Mouse (Mus musculus) lung, embryonic 14.5 days (tissue): ENCODE measurements around the gene Ldb2. TPM values are rescaled to one million over a fixed set of nuclear protein-coding genes. Genes with fewer than 3 reads are reported as not detected.

ENCODE experiments used
- ATAC-seq: fragments of 200-750 bp; cut with Nextera tagmentation; 2 replicates; pipeline ENCODE4 v1.8.0; 2017; ENCODE audit warnings: mild to moderate bottlenecking, moderate TSS enrichment, moderate library complexity; ENCODE audit not compliant: insufficient read depth
- DNase-seq: peaks from one replicate; pipeline ENCODE4 v3.0.0-alpha.2; 2015
- H3K27ac ChIP-seq: fragments of 300-500 bp; sonication (generic); 2 replicates; pipeline ENCODE4 v1.5.1; 2014; ENCODE audit warnings: low read depth, mild to moderate bottlenecking, moderate library complexity
- H3K27me3 ChIP-seq: fragments of 300-500 bp; sonication (generic); 2 replicates; pipeline ENCODE4 v1.6.1; 2014; ENCODE audit warnings: low read length, control low read depth; ENCODE audit not compliant: insufficient read depth
- H3K36me3 ChIP-seq: fragments of 300-500 bp; sonication (generic); 2 replicates; pipeline ENCODE4 v1.6.1; 2014; ENCODE audit warnings: control low read depth; ENCODE audit not compliant: insufficient read depth
- H3K4me1 ChIP-seq: fragments of 300-500 bp; sonication (generic); 2 replicates; pipeline ENCODE4 v1.6.1; 2014; ENCODE audit warnings: antibody characterized with exemption, control low read depth; ENCODE audit not compliant: insufficient read depth
- H3K4me2 ChIP-seq: fragments of 300-500 bp; sonication (generic); 2 replicates; pipeline ENCODE4 v1.6.1; 2014; ENCODE audit warnings: mild to moderate bottlenecking
- H3K4me3 ChIP-seq: fragments of 300-500 bp; sonication (generic); 2 replicates; pipeline ENCODE4 v1.5.1; 2014; ENCODE audit warnings: low read depth, low read length
- H3K9ac ChIP-seq: fragments of 300-500 bp; sonication (generic); 2 replicates; pipeline ENCODE4 v1.6.1; 2014
- H3K9me3 ChIP-seq: fragments of 300-500 bp; sonication (generic); 2 replicates; pipeline ENCODE4 v1.6.1; 2016; ENCODE audit warnings: low read depth, low read length, control low read depth
- CTCF ChIP-seq: IDR thresholded peaks from 2 replicates; pipeline ENCODE4 v1.5.1; 2016; ENCODE audit warnings: antibody characterized with exemption, low read depth
- WGBS: fragments of 180-500 bp; shearing (Covaris S2); extraction: QIAGEN DNeasy Blood & Tissue Kit; methylation state at CpG from one replicate; pipeline ENCODE4 v1.1.7; 2014; 5-methylcytosine and 5-hydroxymethylcytosine counted together
- polyA plus RNA-seq: library from polyadenylated mRNA; unstranded; fragments of >200 nt; fragmentation: Nextera tagmentation; extraction: Ambion mirVana; gene quantifications from 2 replicates; pipeline ENCODE4 v1.2.1, GENCODE M21; 2014

The Ldb2 gene
- polyA plus RNA-seq, result 50.6 and 51.2 TPM in 2 replicates

- under 1% methylated on average over 19 of the region's 19 CpGs for WGBS
- TF ChIP-seq CTCF, result no peak
Measured at GRCm38 (mm10) chr5:44799053-44799860, at the start of gene Ldb2. Ldb2 (minus strand) TSS chr5:44799680.

GRCm38 (mm10) chr5:44831287-44831686, 31.8 kb upstream of the Ldb2 start:
- no peaks in the 10 kb centered on the region for H3K9me3 ChIP-seq
- ATAC-seq, result no peak
- no peak overlapping the region for H3K4me2 ChIP-seq
- no peak overlapping the region for H3K4me3 ChIP-seq
- DNase-seq, result peak; percentile 7
- TF ChIP-seq CTCF, result peak; percentile 68
- no peak overlapping the region for H3K9ac ChIP-seq
- no peaks in the 10 kb centered on the region for H3K36me3 ChIP-seq
- no peaks in the 10 kb centered on the region for H3K27me3 ChIP-seq
- H3K4me1 ChIP-seq, result no peaks in the 10 kb centered on the region
- 56% methylated on average over 5 of the region's 5 CpGs for WGBS
- no peak overlapping the region for H3K27ac ChIP-seq

More at GRCm38 (mm10) chr5:44799053-44799860, at the start of gene Ldb2:
- peak within 1 kb of the TSS; percentile 68 for H3K4me2 ChIP-seq
- DNase-seq (peak; percentile 73), ATAC-seq (peak; percentile 96)
- 0 out of 2 replicates have a peak, but pooled peaks cover 3% of the 10 kb centered on the region for H3K4me1 ChIP-seq
- H3K36me3 ChIP-seq, result no peaks in the 10 kb centered on the region
- H3K9ac ChIP-seq, result peak within 1 kb of the TSS; percentile 57
- H3K27me3 ChIP-seq, result no peaks in the 10 kb centered on the region
- H3K27ac ChIP-seq, result peak within 1 kb of the TSS; percentile 73
- H3K9me3 ChIP-seq, result no peaks in the 10 kb centered on the region
- peak within 1 kb of the TSS; percentile 51 for H3K4me3 ChIP-seq

- DNase-seq, result no peak
- H3K36me3 ChIP-seq, result no peaks in the 10 kb centered on the region
- no peak for TF ChIP-seq CTCF
- ATAC-seq, result no peak
- H3K9ac ChIP-seq, result no peak overlapping the region
- no peak overlapping the region for H3K4me3 ChIP-seq
- 70% methylated on average over 1 of the region's 1 CpGs for WGBS
- no peak overlapping the region for H3K27ac ChIP-seq
- no peaks in the 10 kb centered on the region for H3K27me3 ChIP-seq
- H3K4me1 ChIP-seq, result no peaks in the 10 kb centered on the region
- H3K4me2 ChIP-seq, result no peak overlapping the region
- H3K9me3 ChIP-seq, result no peaks in the 10 kb centered on the region
Measured at GRCm38 (mm10) chr5:44815506-44815905, 16.0 kb upstream of the Ldb2 start.

- no peak overlapping the region for H3K9ac ChIP-seq
- no peak for ATAC-seq
- no peak for TF ChIP-seq CTCF
- DNase-seq, result no peak
- H3K4me3 ChIP-seq, result no peak overlapping the region
- H3K4me1 ChIP-seq, result no peaks in the 10 kb centered on the region
- 65% methylated on average over 2 of the region's 2 CpGs for WGBS
- no peak overlapping the region for H3K27ac ChIP-seq
- H3K4me2 ChIP-seq, result no peak overlapping the region
- no peaks in the 10 kb centered on the region for H3K9me3 ChIP-seq
- no peaks in the 10 kb centered on the region for H3K36me3 ChIP-seq
- H3K27me3 ChIP-seq, result no peaks in the 10 kb centered on the region
Measured at GRCm38 (mm10) chr5:44805960-44806359, 6.5 kb upstream of the Ldb2 start.

GRCm38 (mm10) chr5:44801100-44801499, 1.6 kb upstream of the Ldb2 start:
- TF ChIP-seq CTCF, result no peak
- H3K27ac ChIP-seq, result 0 out of 2 replicates have a peak overlapping the region, but pooled peaks have one; percentile 19
- 11% methylated on average over 3 of the region's 3 CpGs for WGBS

GRCm38 (mm10) chr5:44799861-44800260, 381 bp upstream of the Ldb2 start:
- DNase-seq, result no peak
- H3K4me2 ChIP-seq, result peak overlapping the region; percentile 68
- no peak for TF ChIP-seq CTCF
- no peaks in the 10 kb centered on the region for H3K36me3 ChIP-seq
- 11% methylated on average over 2 of the region's 2 CpGs for WGBS
- H3K9ac ChIP-seq, result no peak overlapping the region; the same call in 1 of the 2 replicates
- H3K4me1 ChIP-seq, result 0 out of 2 replicates have a peak, but pooled peaks cover 3% of the 10 kb centered on the region
- ATAC-seq, result peak; percentile 57
- H3K4me3 ChIP-seq, result peak overlapping the region; percentile 51
- H3K9me3 ChIP-seq, result no peaks in the 10 kb centered on the region
- H3K27me3 ChIP-seq, result no peaks in the 10 kb centered on the region
- H3K27ac ChIP-seq, result no peak overlapping the region

More at GRCm38 (mm10) chr5:44801100-44801499, 1.6 kb upstream of the Ldb2 start:
- Histone ChIP-seq H3K4me1 (0 out of 2 replicates have a peak, but pooled peaks cover 3% of the 10 kb centered on the region), H3K27me3 (no peaks in the 10 kb centered on the region), H3K36me3 (no peaks in the 10 kb centered on the region), H3K4me3 (no peak overlapping the region), H3K9ac (no peak overlapping the region), H3K4me2 (no peak overlapping the region), H3K9me3 (no peaks in the 10 kb centered on the region)
- ATAC-seq (0 out of 2 replicates have a peak, but pooled peaks have one; percentile 16), DNase-seq (peak; percentile 71)

GRCm38 (mm10) chr5:44798493-44798892, 987 bp downstream of the Ldb2 start:
- Histone ChIP-seq H3K9me3 (no peaks in the 10 kb centered on the region), H3K36me3 (no peaks in the 10 kb centered on the region), H3K27me3 (no peaks in the 10 kb centered on the region), H3K4me2 (peak overlapping the region; percentile 68), H3K4me3 (peak overlapping the region; percentile 51), H3K9ac (peak overlapping the region; percentile 57), H3K27ac (no peak overlapping the region; the same call in 1 of the 2 replicates), H3K4me1 (0 out of 2 replicates have a peak, but pooled peaks cover 3% of the 10 kb centered on the region)
- under 1% methylated on average over 3 of the region's 3 CpGs for WGBS
- ATAC-seq, result no peak
- no peak for TF ChIP-seq CTCF
- DNase-seq, result peak; percentile 33
